Mouse (Mus musculus) CH12.LX (cell line): Measurements from ENCODE around the gene B4galnt4.

Source experiments
- CTCF ChIP-seq, 2 experiments: IDR thresholded peaks in 1 of 2; conservative IDR thresholded peaks in 1 of 2; 2 replicates each; pipeline ENCODE4 v1.5.1; 2011 to 2012; ENCODE audit warnings: low read depth in 2 of 2, low read length in 2 of 2, improper control_type of control experiment in 1 of 2, inconsistent platforms in 1 of 2, mild to moderate bottlenecking in 1 of 2, moderate library complexity in 1 of 2
- EP300 ChIP-seq: IDR thresholded peaks from 2 replicates; pipeline ENCODE4 v1.6.1; 2011; ENCODE audit warnings: low read length, improper control_type of control experiment
- ETS1 ChIP-seq: conservative IDR thresholded peaks from 2 replicates; pipeline ENCODE4 v1.6.1; 2012; ENCODE audit warnings: low read depth, mild to moderate bottlenecking, inconsistent platforms, low read length, improper control_type of control experiment, moderate library complexity
- IRF4 ChIP-seq: IDR thresholded peaks from 2 replicates; pipeline ENCODE4 v1.6.1; 2014; ENCODE audit warnings: low read depth, mild to moderate bottlenecking, inconsistent platforms, low read length, improper control_type of control experiment
- MAFK ChIP-seq: IDR thresholded peaks from 2 replicates; pipeline ENCODE4 v1.6.1; 2011; ENCODE audit warnings: low read length, improper control_type of control experiment; ENCODE audit not compliant: insufficient replicate concordance
- MEF2A ChIP-seq: IDR thresholded peaks from 2 replicates; pipeline ENCODE4 v1.6.1; 2014; ENCODE audit warnings: low read depth, mild to moderate bottlenecking, inconsistent platforms, low read length, improper control_type of control experiment, borderline replicate concordance
- MXI1 ChIP-seq: IDR thresholded peaks from 2 replicates; pipeline ENCODE4 v1.6.1; 2011; ENCODE audit warnings: mild to moderate bottlenecking, low read depth, low read length, improper control_type of control experiment
- POLR2A ChIP-seq: IDR thresholded peaks from 2 replicates; pipeline ENCODE4 v1.6.1; 2011; ENCODE audit warnings: low read depth, mild to moderate bottlenecking, improper control_type of control experiment, low read length
- POLR2AphosphoS2 ChIP-seq: IDR thresholded peaks from 2 replicates; pipeline ENCODE4 v1.6.1; 2011; ENCODE audit warnings: low read depth, low read length, improper control_type of control experiment
- TCF12 ChIP-seq: IDR thresholded peaks from 2 replicates; pipeline ENCODE4 v1.6.1; 2014; ENCODE audit warnings: low read depth, mild to moderate bottlenecking, inconsistent platforms, low read length, improper control_type of control experiment
- USF1 ChIP-seq: IDR thresholded peaks from 2 replicates; pipeline ENCODE4 v1.6.1; 2014; ENCODE audit warnings: low read depth, mild to moderate bottlenecking, inconsistent platforms, low read length, improper control_type of control experiment
- ZC3H11A ChIP-seq: IDR thresholded peaks from 2 replicates; pipeline ENCODE4 v1.6.1; 2012; ENCODE audit warnings: low read depth, mild to moderate bottlenecking, inconsistent platforms, low read length, improper control_type of control experiment

DNA sequence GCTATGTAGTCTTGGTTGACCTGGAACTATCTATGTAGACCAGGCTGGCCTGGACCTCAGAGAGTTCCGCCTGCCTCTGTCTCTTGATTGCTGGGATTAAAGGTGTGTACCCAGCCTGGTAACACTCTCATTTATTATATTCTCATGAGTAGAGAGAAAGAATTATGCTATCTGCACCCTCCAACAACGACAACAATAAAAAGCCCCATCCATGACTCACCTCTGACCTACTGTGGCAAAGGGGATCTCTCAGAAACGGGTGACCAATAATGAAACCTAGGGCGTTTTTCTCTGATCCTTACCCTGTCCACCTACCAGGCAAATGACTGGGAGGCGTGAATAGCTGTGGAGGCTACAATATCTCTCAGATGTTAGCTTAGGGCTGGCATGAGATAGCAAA is 36.3 kb downstream of the B4galnt4 start:
- TF ChIP-seq ZC3H11A (no peak), CTCF (conservative IDR thresholded peaks at IDR 0.05 in 1 of 2, IDR thresholded peaks at IDR 0.05 in 1 of 2; ENCODE audit: low read depth in 2 of 2, low read length in 2 of 2) (no peak), USF1 (no peak), POLR2A (no peak), IRF4 (peak; percentile 88), ETS1 (peak; percentile 21; the same call in 1 of the 2 replicates), MXI1 (no peak), MAFK (no peak), MEF2A (no peak), TCF12 (no peak; the same call in 1 of the 2 replicates), POLR2AphosphoS2 (no peak), EP300 (peak; percentile 14; the same call in 1 of the 2 replicates)
